Comparison of ENCODE assay signal across 8 mouse cellular contexts in genomic region chr4:9769633-9770205, GRCm38 (mm10).
A peak's percentile ranks its signal among the peaks of the same experiment; 100 is the strongest.
DNase-seq lines count a peak whose midpoint lies in the region; ATAC-seq and TF ChIP-seq lines count a peak whose summit lies in the region.

No protein-coding gene starts in this region.

- peak; percentile 23 for DNase-seq in lung, postnatal 0 days (ENCODE audit: low spot score)
- no peak for DNase-seq in lung, adult 18-20 months
- no peak for DNase-seq in urinary bladder, postnatal 10 days (ENCODE audit: low spot score)
- no peak for DNase-seq in thymus, postnatal 14 days
- DNase-seq in layer of hippocampus, adult 2 months (ENCODE audit: low spot score in 2 of 2), result no peak

- ATAC-seq in lung, postnatal 0 days, result no peak
- no peak for ATAC-seq in embryonic facial prominence, embryonic 13.5 days (ENCODE audit: insufficient number of reproducible peaks, insufficient read depth, low FRiP score, low TSS enrichment, low read depth)
- no peak for ATAC-seq in kidney, embryonic 14.5 days (ENCODE audit: low FRiP score, low TSS enrichment)
- 0 out of 2 replicates have a peak, but pooled peaks have one; percentile 8 for ATAC-seq in midbrain, embryonic 12.5 days (ENCODE audit: low FRiP score, low read depth)

- no peak overlapping the region; the same call in 1 of the 2 replicates for H3K4me3 ChIP-seq in lung, postnatal 0 days (ENCODE audit: low read depth, low read length)
- peak overlapping the region; percentile 60 for H3K4me3 ChIP-seq in embryonic facial prominence, embryonic 13.5 days
- H3K4me3 ChIP-seq in kidney, embryonic 14.5 days (ENCODE audit: low read length), result peak overlapping the region; percentile 62
- H3K4me3 ChIP-seq in midbrain, embryonic 12.5 days, result peak overlapping the region; percentile 59
- no peak overlapping the region; the same call in 1 of the 2 replicates for H3K4me3 ChIP-seq in layer of hippocampus, adult 2 months

- peak overlapping the region; percentile 89 for H3K4me2 ChIP-seq in lung, postnatal 0 days (replicated peaks; ENCODE audit: low read depth, low read length)
- peak overlapping the region; percentile 84 for H3K4me2 ChIP-seq in embryonic facial prominence, embryonic 13.5 days
- peak overlapping the region; percentile 87 for H3K4me2 ChIP-seq in kidney, embryonic 14.5 days (replicated peaks; ENCODE audit: low read depth, low read length)
- peak overlapping the region; percentile 79 for H3K4me2 ChIP-seq in midbrain, embryonic 12.5 days (replicated peaks)

- no peak overlapping the region for H3K9ac ChIP-seq in lung, postnatal 0 days (replicated peaks; ENCODE audit: low read depth)
- H3K9ac ChIP-seq in embryonic facial prominence, embryonic 13.5 days, result no peak overlapping the region
- peak overlapping the region; percentile 73; the same call in 1 of the 2 replicates for H3K9ac ChIP-seq in kidney, embryonic 14.5 days (ENCODE audit: low read depth, low read length)
- no peak overlapping the region for H3K9ac ChIP-seq in midbrain, embryonic 12.5 days (replicated peaks)

- no peaks in the 10 kb centered on the region for H3K36me3 ChIP-seq in lung, postnatal 0 days (ENCODE audit: insufficient read depth, low read length)
- no peaks in the 10 kb centered on the region for H3K36me3 ChIP-seq in embryonic facial prominence, embryonic 13.5 days
- H3K36me3 ChIP-seq in kidney, embryonic 14.5 days (ENCODE audit: control insufficient read depth, insufficient read depth, low read length), result no peaks in the 10 kb centered on the region
- no peaks in the 10 kb centered on the region for H3K36me3 ChIP-seq in midbrain, embryonic 12.5 days

- H3K27me3 ChIP-seq in lung, postnatal 0 days (replicated peaks; ENCODE audit: insufficient read depth, low read length), result no peaks in the 10 kb centered on the region
- no peaks in the 10 kb centered on the region for H3K27me3 ChIP-seq in embryonic facial prominence, embryonic 13.5 days
- H3K27me3 ChIP-seq in kidney, embryonic 14.5 days (ENCODE audit: control insufficient read depth, insufficient read depth, low read length), result no peaks in the 10 kb centered on the region
- no peaks in the 10 kb centered on the region for H3K27me3 ChIP-seq in midbrain, embryonic 12.5 days

- 57% methylated on average over 9 of the region's 9 CpGs for WGBS in lung, postnatal 0 days
- 53% methylated on average over 9 of the region's 9 CpGs for WGBS in embryonic facial prominence, embryonic 13.5 days
- 61% methylated on average over 9 of the region's 9 CpGs for WGBS in kidney, embryonic 14.5 days
- WGBS in midbrain, embryonic 12.5 days, result 61% methylated on average over 9 of the region's 9 CpGs

- H3K4me1 ChIP-seq in lung, postnatal 0 days (ENCODE audit: insufficient read depth, low read depth, low read length), result no peaks in the 10 kb centered on the region
- no peaks in the 10 kb centered on the region for H3K4me1 ChIP-seq in embryonic facial prominence, embryonic 13.5 days
- H3K4me1 ChIP-seq in kidney, embryonic 14.5 days (ENCODE audit: control insufficient read depth, insufficient read depth, low read length), result no peaks in the 10 kb centered on the region
- H3K4me1 ChIP-seq in midbrain, embryonic 12.5 days, result no peaks in the 10 kb centered on the region

- no peaks in the 10 kb centered on the region for H3K9me3 ChIP-seq in lung, postnatal 0 days (ENCODE audit: low read length)
- no peaks in the 10 kb centered on the region for H3K9me3 ChIP-seq in embryonic facial prominence, embryonic 13.5 days
- H3K9me3 ChIP-seq in kidney, embryonic 14.5 days (ENCODE audit: control insufficient read depth, low read length), result no peaks in the 10 kb centered on the region
- no peaks in the 10 kb centered on the region for H3K9me3 ChIP-seq in midbrain, embryonic 12.5 days

- no peak overlapping the region for H3K27ac ChIP-seq in lung, postnatal 0 days (ENCODE audit: low read length)
- H3K27ac ChIP-seq in embryonic facial prominence, embryonic 13.5 days, result no peak overlapping the region
- no peak overlapping the region for H3K27ac ChIP-seq in kidney, embryonic 14.5 days (ENCODE audit: low read depth, low read length)
- no peak overlapping the region for H3K27ac ChIP-seq in midbrain, embryonic 12.5 days (replicated peaks)
- H3K27ac ChIP-seq in layer of hippocampus, adult 2 months, result no peak overlapping the region

- TF ChIP-seq EP300 in lung, postnatal 0 days (IDR thresholded peaks at IDR 0.05), result no peak

- no peak for TF ChIP-seq CTCF in lung, postnatal 0 days (IDR thresholded peaks at IDR 0.05)
- no peak for TF ChIP-seq CTCF in layer of hippocampus, adult 2 months (conservative IDR thresholded peaks at IDR 0.05)

Comparison
In these comparisons a context has a peak if more than half of its experiments do, and no peak if none do; other contexts are left out.
1. H3K4me3 ChIP-seq: peak in embryonic facial prominence, embryonic 13.5 days (single experiment), kidney, embryonic 14.5 days (single experiment) and midbrain, embryonic 12.5 days (single experiment); none in lung, postnatal 0 days (single experiment) and layer of hippocampus, adult 2 months (single experiment).
2. Peak in every context shown above with its lines, with median percentiles within 50 percentile points of each other: H3K4me2 ChIP-seq.